17 mouse cellular contexts compared by ENCODE assay signal in genomic region chr7:69510389-69510788, GRCm38 (mm10).
A peak's percentile ranks its signal among the peaks of the same experiment; 100 is the strongest.
DNase-seq lines count a peak whose midpoint lies in the region; ATAC-seq and TF ChIP-seq lines count a peak whose summit lies in the region.
"Had no signal": no experiment of that assay in that cellular context is flagged by ENCODE, and none has a peak within 500 bp of the region (broad histone marks: within the 10 kb centered on the region; RNA-seq: fewer than 3 reads in every experiment).

No protein-coding gene starts in this region.

- H3K4me1 ChIP-seq in hindbrain, embryonic 13.5 days (replicated peaks): no peaks in the 10 kb centered on the region; the same call in 1 of the 2 replicates
- H3K4me1 ChIP-seq in hindbrain, embryonic 11.5 days (replicated peaks; ENCODE audit: control insufficient read depth, insufficient read depth, low read length): no peaks in the 10 kb centered on the region
- no peaks in the 10 kb centered on the region for H3K4me1 ChIP-seq in midbrain, embryonic 15.5 days
- no peaks in the 10 kb centered on the region; the same call in 1 of the 2 replicates for H3K4me1 ChIP-seq in midbrain, embryonic 10.5 days
- no peaks in the 10 kb centered on the region for H3K4me1 ChIP-seq in midbrain, embryonic 16.5 days (ENCODE audit: control insufficient read depth, insufficient read depth, low read length)
- H3K4me1 ChIP-seq in stomach, postnatal 0 days (replicated peaks; ENCODE audit: control insufficient read depth, insufficient read depth): no peaks in the 10 kb centered on the region

- no peaks in the 10 kb centered on the region for H3K9me3 ChIP-seq in hindbrain, embryonic 13.5 days
- H3K9me3 ChIP-seq in hindbrain, embryonic 11.5 days (ENCODE audit: control insufficient read depth, low read length): no peaks in the 10 kb centered on the region
- H3K9me3 ChIP-seq in midbrain, embryonic 15.5 days: no peaks in the 10 kb centered on the region
- H3K9me3 ChIP-seq in midbrain, embryonic 10.5 days (replicated peaks): no peaks in the 10 kb centered on the region
- H3K9me3 ChIP-seq in midbrain, embryonic 16.5 days (replicated peaks; ENCODE audit: control insufficient read depth, low read length, poor library complexity, severe bottlenecking): no peaks in the 10 kb centered on the region
- H3K9me3 ChIP-seq in stomach, postnatal 0 days (ENCODE audit: control insufficient read depth, low read length): no peaks in the 10 kb centered on the region

- WGBS in hindbrain, embryonic 13.5 days: 58% methylated on average over 8 of the region's 8 CpGs
- WGBS in hindbrain, embryonic 11.5 days: 78% methylated on average over 8 of the region's 8 CpGs
- WGBS in midbrain, embryonic 15.5 days: 50% methylated on average over 8 of the region's 8 CpGs
- WGBS in midbrain, embryonic 10.5 days: 72% methylated on average over 8 of the region's 8 CpGs
- WGBS in midbrain, embryonic 16.5 days: 51% methylated on average over 8 of the region's 8 CpGs
- 44% methylated on average over 8 of the region's 8 CpGs for WGBS in stomach, postnatal 0 days

- no peaks in the 10 kb centered on the region for H3K36me3 ChIP-seq in hindbrain, embryonic 13.5 days
- no peaks in the 10 kb centered on the region for H3K36me3 ChIP-seq in hindbrain, embryonic 11.5 days (ENCODE audit: control insufficient read depth, insufficient read depth, low read length)
- no peaks in the 10 kb centered on the region for H3K36me3 ChIP-seq in midbrain, embryonic 15.5 days (replicated peaks)
- no peaks in the 10 kb centered on the region for H3K36me3 ChIP-seq in midbrain, embryonic 10.5 days
- no peaks in the 10 kb centered on the region for H3K36me3 ChIP-seq in midbrain, embryonic 16.5 days (ENCODE audit: control insufficient read depth, insufficient read depth, low read length)
- no peaks in the 10 kb centered on the region for H3K36me3 ChIP-seq in stomach, postnatal 0 days (ENCODE audit: control insufficient read depth, insufficient read depth, low read length)

- ATAC-seq in frontal cortex, adult (ENCODE audit: low TSS enrichment): peak; percentile 86
- ATAC-seq in hindbrain, embryonic 13.5 days (ENCODE audit: low FRiP score): no peak
- no peak for ATAC-seq in hindbrain, embryonic 11.5 days (ENCODE audit: low FRiP score)
- no peak for ATAC-seq in midbrain, embryonic 15.5 days (replicated peaks)
- no peak for ATAC-seq in midbrain, embryonic 16.5 days
- ATAC-seq in stomach, postnatal 0 days (ENCODE audit: low FRiP score, low TSS enrichment): no peak
- ATAC-seq: activated CD4-positive, CD25-positive, alpha-beta regulatory T cell, adult 4 months had no signal

- TF ChIP-seq CTCF in stomach, postnatal 0 days (IDR thresholded peaks at IDR 0.05; ENCODE audit: low read depth): no peak

- no peaks in the 10 kb centered on the region for H3K27me3 ChIP-seq in hindbrain, embryonic 13.5 days
- H3K27me3 ChIP-seq in hindbrain, embryonic 11.5 days (ENCODE audit: control insufficient read depth, insufficient read depth, low read length): no peaks in the 10 kb centered on the region
- H3K27me3 ChIP-seq in midbrain, embryonic 15.5 days (replicated peaks): no peaks in the 10 kb centered on the region
- no peaks in the 10 kb centered on the region for H3K27me3 ChIP-seq in midbrain, embryonic 10.5 days (ENCODE audit: low read depth, poor library complexity, severe bottlenecking)
- H3K27me3 ChIP-seq in midbrain, embryonic 16.5 days (ENCODE audit: control insufficient read depth, insufficient read depth, low read depth, low read length): no peaks in the 10 kb centered on the region
- no peaks in the 10 kb centered on the region for H3K27me3 ChIP-seq in stomach, postnatal 0 days (ENCODE audit: control insufficient read depth, insufficient read depth, low read length)

- no peak overlapping the region for H3K27ac ChIP-seq in hindbrain, embryonic 13.5 days
- H3K27ac ChIP-seq in hindbrain, embryonic 11.5 days (ENCODE audit: low read depth, low read length): no peak overlapping the region
- H3K27ac ChIP-seq in midbrain, embryonic 15.5 days: no peak overlapping the region
- no peak overlapping the region for H3K27ac ChIP-seq in midbrain, embryonic 10.5 days (replicated peaks)
- H3K27ac ChIP-seq in midbrain, embryonic 16.5 days (ENCODE audit: low read length): no peak overlapping the region
- no peak overlapping the region for H3K27ac ChIP-seq in stomach, postnatal 0 days (replicated peaks)

- no peak overlapping the region for H3K4me3 ChIP-seq in hindbrain, embryonic 13.5 days
- H3K4me3 ChIP-seq in hindbrain, embryonic 11.5 days (ENCODE audit: low read depth, low read length): no peak overlapping the region
- no peak overlapping the region for H3K4me3 ChIP-seq in midbrain, embryonic 15.5 days
- no peak overlapping the region for H3K4me3 ChIP-seq in midbrain, embryonic 10.5 days
- no peak overlapping the region for H3K4me3 ChIP-seq in midbrain, embryonic 16.5 days (ENCODE audit: low read depth, low read length)
- H3K4me3 ChIP-seq in stomach, postnatal 0 days (ENCODE audit: low read depth, low read length): no peak overlapping the region

- H3K9ac ChIP-seq in hindbrain, embryonic 13.5 days: no peak overlapping the region
- H3K9ac ChIP-seq in hindbrain, embryonic 11.5 days (ENCODE audit: low read depth, low read length): no peak overlapping the region
- H3K9ac ChIP-seq in midbrain, embryonic 15.5 days: no peak overlapping the region
- no peak overlapping the region for H3K9ac ChIP-seq in midbrain, embryonic 16.5 days (ENCODE audit: low read depth, low read length)
- no peak overlapping the region for H3K9ac ChIP-seq in stomach, postnatal 0 days (ENCODE audit: low read length)

- no peak for DNase-seq in frontal cortex, postnatal 36 days (ENCODE audit: low spot score in 2 of 2)
- no peak for DNase-seq in hindbrain, embryonic 11.5 days (ENCODE audit: low spot score)
- DNase-seq in midbrain, embryonic 10.5 days (ENCODE audit: low spot score): no peak
- DNase-seq in stomach, postnatal 0 days (ENCODE audit: low spot score): no peak
- DNase-seq: adrenal gland, postnatal 36 days; cerebellum, postnatal 10 days; heart, postnatal 14 days; kidney, adult 11 months; kidney, postnatal 14 days; liver; lung, adult 2 months; thymus, adult 18-20 months had no signal

- H3K4me2 ChIP-seq in hindbrain, embryonic 13.5 days: peak overlapping the region; percentile 16; the same call in 1 of the 2 replicates
- H3K4me2 ChIP-seq in hindbrain, embryonic 11.5 days (replicated peaks; ENCODE audit: low read depth, low read length): no peak overlapping the region
- 0 out of 2 replicates have a peak overlapping the region, but pooled peaks have one; percentile 8 for H3K4me2 ChIP-seq in midbrain, embryonic 15.5 days
- 0 out of 2 replicates have a peak overlapping the region, but pooled peaks have one; percentile 22 for H3K4me2 ChIP-seq in midbrain, embryonic 16.5 days (ENCODE audit: low read length)
- H3K4me2 ChIP-seq in stomach, postnatal 0 days (replicated peaks; ENCODE audit: low read depth): no peak overlapping the region

- TF ChIP-seq EP300 in stomach, postnatal 0 days (optimal IDR thresholded peaks at IDR 0.05): no peak

Comparison
In these comparisons a context has a peak if more than half of its experiments do, and no peak if none do; other contexts are left out.
1. H3K4me2 ChIP-seq: peak in hindbrain, embryonic 13.5 days (single experiment), midbrain, embryonic 15.5 days (single experiment) and midbrain, embryonic 16.5 days (single experiment); none in hindbrain, embryonic 11.5 days (single experiment) and stomach, postnatal 0 days (single experiment).